In genomic region chr14:60694215-60694997, GRCm38 (mm10) we compare ENCODE assay signal across 9 mouse cellular contexts.
DNase-seq lines count a peak whose midpoint lies in the region; ATAC-seq lines count a peak whose summit lies in the region.
"Had no signal": no experiment of that assay in that cellular context is flagged by ENCODE, and none has a peak within 500 bp of the region (broad histone marks: within the 10 kb centered on the region; RNA-seq: fewer than 3 reads in every experiment).

No protein-coding gene starts in this region.

- peaks cover 51% of the 10 kb centered on the region for H3K4me1 ChIP-seq in neural tube, embryonic 15.5 days

- no peak overlapping the region for H3K4me2 ChIP-seq in neural tube, embryonic 15.5 days
- H3K4me2 ChIP-seq: embryonic facial prominence, embryonic 13.5 days had no signal

- H3K4me3 ChIP-seq in neural tube, embryonic 15.5 days (replicated peaks) = no peak overlapping the region
- H3K4me3 ChIP-seq: embryonic facial prominence, embryonic 13.5 days had no signal

- H3K9me3 ChIP-seq in neural tube, embryonic 15.5 days (replicated peaks) = no peaks in the 10 kb centered on the region
- H3K9me3 ChIP-seq: embryonic facial prominence, embryonic 13.5 days had no signal

- ATAC-seq in neural tube, embryonic 15.5 days (ENCODE audit: low FRiP score) = peak; percentile 18; the same call in 1 of the 2 replicates

- H3K36me3 ChIP-seq in neural tube, embryonic 15.5 days = no peaks in the 10 kb centered on the region

- H3K27me3 ChIP-seq in neural tube, embryonic 15.5 days (replicated peaks) = no peaks in the 10 kb centered on the region
- H3K27me3 ChIP-seq: embryonic facial prominence, embryonic 13.5 days had no signal

- 78% methylated on average over 14 of the region's 14 CpGs for WGBS in neural tube, embryonic 15.5 days

- H3K27ac ChIP-seq in neural tube, embryonic 15.5 days (replicated peaks) = no peak overlapping the region
- H3K27ac ChIP-seq: embryonic facial prominence, embryonic 13.5 days had no signal

- DNase-seq in left cerebral cortex, adult 18-20 months (ENCODE audit: low spot score in 2 of 2) = peak; percentile 65 to 87
- DNase-seq in left cerebral cortex, adult 11 months (ENCODE audit: low spot score) = no peak
- peak; percentile 62 for DNase-seq in R1 (ENCODE audit: low read depth, low spot score)
- peak; percentile 74 to 87 for DNase-seq in cerebellum, postnatal 25 days
- peak; percentile 68 to 78 for DNase-seq in heart, postnatal 36 days
- peak; percentile 38 to 52 for DNase-seq in left cerebral cortex, postnatal 36 days (ENCODE audit: low spot score in 2 of 2)
- peak; percentile 81 for DNase-seq in thymus, postnatal 4 days

- intact Hi-C loops in heart, postnatal 36 days (cut with DNase I) = loop anchor here (2.0 to 10.0 kb wide), 3 partner anchors 182 to 1087 kb away; partner anchors contain the start of genes Gm49336 and Nupl1
- intact Hi-C loops in left cerebral cortex, postnatal 36 days (cut with DNase I) = loop anchor here (1.0 to 10.0 kb wide), 2 partner anchors 169 to 440 kb away; partner anchors contain the start of genes Gm49336 and Nupl1

- H3K9ac ChIP-seq in neural tube, embryonic 15.5 days (replicated peaks) = no peak overlapping the region
- H3K9ac ChIP-seq: embryonic facial prominence, embryonic 13.5 days had no signal
